Mouse (Mus musculus) kidney, adult 2 months (tissue): ENCODE measurements around the gene C1s1.

Source experiments
- CTCF ChIP-seq: fragments of 200-500 bp; conservative IDR thresholded peaks from 2 replicates; pipeline ENCODE4 v1.5.1; 2011; ENCODE audit warnings: low read depth, mild to moderate bottlenecking, control low read depth, low read length, moderate library complexity, mixed read lengths; ENCODE audit not compliant: insufficient read depth, insufficient read length
- POLR2A ChIP-seq: fragments of 200-500 bp; IDR thresholded peaks from one replicate; pipeline ENCODE4 v1.6.1; 2011; ENCODE audit warnings: low read depth, low read length, control low read depth

GRCm38 (mm10) chr6:124484851-124485250 is 57.3 kb downstream of the C1s1 start:
- no peak for TF ChIP-seq POLR2A
- TF ChIP-seq CTCF: no peak
